ENCODE assay signal across 13 mouse cellular contexts in the genomic region with DNA sequence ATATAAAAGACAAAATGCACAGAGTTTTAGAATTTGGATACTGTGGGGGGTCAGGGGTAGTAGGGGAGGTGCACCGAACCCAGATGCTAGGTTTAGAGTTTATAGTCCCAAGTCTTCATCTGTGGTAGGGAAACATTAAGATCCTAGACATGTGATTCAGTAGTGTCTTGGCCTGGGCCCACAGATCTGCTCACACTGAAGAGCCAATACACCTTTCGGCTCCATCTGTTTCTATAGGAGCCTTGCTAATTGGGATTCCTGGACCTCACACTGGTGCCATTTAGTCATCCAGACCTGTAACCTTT.
DNase-seq lines count a peak whose midpoint lies in the region; ATAC-seq and TF ChIP-seq lines count a peak whose summit lies in the region.
"Had no signal": no experiment of that assay in that cellular context is flagged by ENCODE, and none has a peak within 500 bp of the region (broad histone marks: within the 10 kb centered on the region; RNA-seq: fewer than 3 reads in every experiment).

No protein-coding gene starts in this region.

- H3K4me1 ChIP-seq in embryonic facial prominence, embryonic 11.5 days (ENCODE audit: control insufficient read depth, insufficient read depth, low read length): no peaks in the 10 kb centered on the region
- H3K4me1 ChIP-seq in embryonic facial prominence, embryonic 10.5 days: peaks cover 28% of the 10 kb centered on the region
- no peaks in the 10 kb centered on the region for H3K4me1 ChIP-seq in heart, postnatal 0 days (ENCODE audit: control insufficient read depth, insufficient read depth)
- no peaks in the 10 kb centered on the region for H3K4me1 ChIP-seq in lung, embryonic 15.5 days
- peaks cover 18% of the 10 kb centered on the region for H3K4me1 ChIP-seq in forebrain, embryonic 14.5 days (ENCODE audit: control insufficient read depth, insufficient read depth, low read length)

- no peaks in the 10 kb centered on the region for H3K36me3 ChIP-seq in embryonic facial prominence, embryonic 11.5 days (replicated peaks; ENCODE audit: control insufficient read depth, insufficient read depth, low read depth, low read length)
- no peaks in the 10 kb centered on the region for H3K36me3 ChIP-seq in embryonic facial prominence, embryonic 10.5 days (replicated peaks)
- H3K36me3 ChIP-seq in heart, postnatal 0 days (replicated peaks; ENCODE audit: control insufficient read depth, insufficient read depth, low read length): no peaks in the 10 kb centered on the region
- no peaks in the 10 kb centered on the region for H3K36me3 ChIP-seq in lung, embryonic 15.5 days
- H3K36me3 ChIP-seq in forebrain, embryonic 14.5 days (ENCODE audit: control insufficient read depth, insufficient read depth, low read length): no peaks in the 10 kb centered on the region

- no peak for TF ChIP-seq EP300 in heart, postnatal 0 days (IDR thresholded peaks at IDR 0.05; ENCODE audit: low read depth)

- H3K27ac ChIP-seq in embryonic facial prominence, embryonic 11.5 days (replicated peaks; ENCODE audit: low read depth, low read length): no peak overlapping the region
- no peak overlapping the region; the same call in 1 of the 2 replicates for H3K27ac ChIP-seq in embryonic facial prominence, embryonic 10.5 days (replicated peaks)
- H3K27ac ChIP-seq in heart, postnatal 0 days (ENCODE audit: low read depth): peak overlapping the region; percentile 88
- peak overlapping the region; percentile 86 for H3K27ac ChIP-seq in lung, embryonic 15.5 days
- peak overlapping the region; percentile 67 for H3K27ac ChIP-seq in forebrain, embryonic 14.5 days (ENCODE audit: low read depth, low read length)
- H3K27ac ChIP-seq: liver, embryonic 14.5 days had no signal

- no peak overlapping the region for H3K9ac ChIP-seq in embryonic facial prominence, embryonic 11.5 days (replicated peaks; ENCODE audit: low read length)
- H3K9ac ChIP-seq in heart, postnatal 0 days (replicated peaks; ENCODE audit: low read depth, low read length): no peak overlapping the region
- H3K9ac ChIP-seq in lung, embryonic 15.5 days: no peak overlapping the region
- no peak overlapping the region for H3K9ac ChIP-seq in forebrain, embryonic 14.5 days (ENCODE audit: low read length)
- H3K9ac ChIP-seq: liver, embryonic 14.5 days had no signal

- no peak for TF ChIP-seq CTCF in heart, postnatal 0 days (IDR thresholded peaks at IDR 0.05; ENCODE audit: low read depth)

- H3K27me3 ChIP-seq in embryonic facial prominence, embryonic 11.5 days (ENCODE audit: control insufficient read depth, insufficient read depth, low read length): no peaks in the 10 kb centered on the region
- H3K27me3 ChIP-seq in embryonic facial prominence, embryonic 10.5 days (replicated peaks; ENCODE audit: low read depth, poor library complexity, severe bottlenecking): no peaks in the 10 kb centered on the region
- no peaks in the 10 kb centered on the region for H3K27me3 ChIP-seq in heart, postnatal 0 days (ENCODE audit: control insufficient read depth, insufficient read depth, low read length)
- H3K27me3 ChIP-seq in lung, embryonic 15.5 days: no peaks in the 10 kb centered on the region
- H3K27me3 ChIP-seq in forebrain, embryonic 14.5 days (replicated peaks; ENCODE audit: control insufficient read depth, insufficient read depth, low read length): no peaks in the 10 kb centered on the region

- no peak for DNase-seq in embryonic facial prominence, embryonic 11.5 days (ENCODE audit: low spot score)
- no peak for DNase-seq in embryonic facial prominence, embryonic 10.5 days (ENCODE audit: low spot score)
- no peak for DNase-seq in heart, postnatal 0 days (ENCODE audit: low spot score)
- DNase-seq in heart, adult 18-20 months: no peak
- DNase-seq in lung, postnatal 10 days: no peak
- DNase-seq in forebrain, embryonic 14.5 days (ENCODE audit: low spot score): no peak
- DNase-seq in embryo, embryonic 11 days: no peak
- DNase-seq: cerebellum, adult 8-10 months; left cerebral cortex, postnatal 4 days had no signal

- H3K4me3 ChIP-seq in embryonic facial prominence, embryonic 11.5 days (ENCODE audit: low read depth, low read length): no peak overlapping the region
- H3K4me3 ChIP-seq in embryonic facial prominence, embryonic 10.5 days: no peak overlapping the region
- no peak overlapping the region for H3K4me3 ChIP-seq in heart, postnatal 0 days (ENCODE audit: low read depth, low read length)
- H3K4me3 ChIP-seq in lung, embryonic 15.5 days: no peak overlapping the region
- no peak overlapping the region for H3K4me3 ChIP-seq in forebrain, embryonic 14.5 days (ENCODE audit: low read depth, low read length)
- H3K4me3 ChIP-seq: myocyte had no signal

- no peaks in the 10 kb centered on the region for H3K9me3 ChIP-seq in embryonic facial prominence, embryonic 11.5 days (replicated peaks; ENCODE audit: control insufficient read depth, low read length)
- no peaks in the 10 kb centered on the region for H3K9me3 ChIP-seq in embryonic facial prominence, embryonic 10.5 days
- no peaks in the 10 kb centered on the region for H3K9me3 ChIP-seq in heart, postnatal 0 days (replicated peaks; ENCODE audit: control insufficient read depth, low read length)
- H3K9me3 ChIP-seq in lung, embryonic 15.5 days: no peaks in the 10 kb centered on the region
- H3K9me3 ChIP-seq in forebrain, embryonic 14.5 days (replicated peaks; ENCODE audit: control insufficient read depth, low read length): no peaks in the 10 kb centered on the region

- 0 out of 2 replicates have a peak, but pooled peaks have one; percentile 9 for ATAC-seq in embryonic facial prominence, embryonic 11.5 days (replicated peaks; ENCODE audit: insufficient number of reproducible peaks, low FRiP score, low TSS enrichment, low read depth)
- no peak for ATAC-seq in heart, postnatal 0 days (ENCODE audit: insufficient read depth, low read depth)
- no peak for ATAC-seq in lung, embryonic 15.5 days (ENCODE audit: borderline replicate concordance, extremely low read depth, low FRiP score, low TSS enrichment)
- ATAC-seq in forebrain, embryonic 14.5 days: peak; percentile 86

- H3K4me2 ChIP-seq in embryonic facial prominence, embryonic 11.5 days (ENCODE audit: low read depth, low read length): no peak overlapping the region
- no peak overlapping the region for H3K4me2 ChIP-seq in heart, postnatal 0 days (ENCODE audit: low read depth, low read length)
- no peak overlapping the region for H3K4me2 ChIP-seq in lung, embryonic 15.5 days
- H3K4me2 ChIP-seq in forebrain, embryonic 14.5 days (ENCODE audit: low read length): no peak overlapping the region
- H3K4me2 ChIP-seq: midbrain, embryonic 11.5 days had no signal

- 83% methylated on average over 2 of the region's 2 CpGs for WGBS in embryonic facial prominence, embryonic 11.5 days
- WGBS in embryonic facial prominence, embryonic 10.5 days: 80% methylated on average over 2 of the region's 2 CpGs
- WGBS in heart, postnatal 0 days: 85% methylated on average over 2 of the region's 2 CpGs
- 81% methylated on average over 2 of the region's 2 CpGs for WGBS in lung, embryonic 15.5 days
- WGBS in forebrain, embryonic 14.5 days: 0% methylated on average over 2 of the region's 2 CpGs

Comparison
In these comparisons a context has a peak if more than half of its experiments do, and no peak if none do; other contexts are left out.
1. ATAC-seq: peak in embryonic facial prominence, embryonic 11.5 days (single experiment) and forebrain, embryonic 14.5 days (single experiment); none in heart, postnatal 0 days (single experiment) and lung, embryonic 15.5 days (single experiment).
2. H3K27ac ChIP-seq: peak in heart, postnatal 0 days (single experiment), lung, embryonic 15.5 days (single experiment) and forebrain, embryonic 14.5 days (single experiment); none in embryonic facial prominence, embryonic 11.5 days (single experiment) and embryonic facial prominence, embryonic 10.5 days (single experiment).